Mouse (Mus musculus) MEL (cell line): ENCODE measurements around the gene Gm20388. TPM values are rescaled to one million over a fixed set of nuclear protein-coding genes. Genes with fewer than 3 reads are reported as not detected.

Experiments used
- DNase-seq: peaks from one replicate; pipeline ENCODE4 v3.0.0; 2011; ENCODE audit warnings: low read depth, low spot score
- H3K27ac ChIP-seq: 2 replicates; pipeline ENCODE4 v1.5.1; 2012; ENCODE audit warnings: low read depth, mild to moderate bottlenecking, control low read depth, low read length, moderate library complexity; ENCODE audit not compliant: control insufficient read depth
- H3K27me3 ChIP-seq, 2 experiments: fragments of 150-350 bp in 1 of 2; sonication (generic) in 1 of 2; 2 replicates each; pipeline ENCODE4 v1.6.1; 2012; ENCODE audit warnings: low read length in 2 of 2, mild to moderate bottlenecking in 2 of 2, improper control_type of control experiment in 1 of 2, moderate library complexity in 1 of 2; ENCODE audit not compliant: insufficient read depth in 2 of 2, control insufficient read depth in 1 of 2
- H3K36me3 ChIP-seq, 2 experiments: 2 replicates each; pipeline ENCODE4 v1.6.1; 2012 to 2014; ENCODE audit warnings: low read length in 2 of 2, improper control_type of control experiment in 1 of 2, inconsistent platforms in 1 of 2, mild to moderate bottlenecking in 1 of 2; ENCODE audit not compliant: insufficient read depth in 2 of 2, control insufficient read depth in 1 of 2
- H3K4me1 ChIP-seq, 2 experiments: fragments of 150-350 bp in 1 of 2; sonication (generic) in 1 of 2; 2 replicates each; pipeline ENCODE4 v1.6.1; 2012; ENCODE audit warnings: low read length in 2 of 2, improper control_type of control experiment in 1 of 2, mild to moderate bottlenecking in 1 of 2; ENCODE audit not compliant: insufficient read depth in 2 of 2, control insufficient read depth in 1 of 2
- H3K4me3 ChIP-seq, 2 experiments: fragments of 150-350 bp in 1 of 2; sonication (generic) in 1 of 2; 2 replicates each; pipeline ENCODE4 v1.5.1; 2012; ENCODE audit warnings: low read depth in 2 of 2, low read length in 2 of 2, mild to moderate bottlenecking in 2 of 2, moderate library complexity in 2 of 2, control low read depth in 1 of 2, improper control_type of control experiment in 1 of 2; ENCODE audit not compliant: control insufficient read depth in 1 of 2, insufficient read depth in 1 of 2
- H3K79me2 ChIP-seq: 2 replicates; pipeline ENCODE4 v1.6.1; 2012; ENCODE audit warnings: mild to moderate bottlenecking, low read length, moderate library complexity; ENCODE audit not compliant: control insufficient read depth, poor library complexity, insufficient read depth
- H3K9ac ChIP-seq: 2 replicates; pipeline ENCODE4 v1.6.1; 2012; ENCODE audit warnings: low read depth, mild to moderate bottlenecking, control low read depth, low read length, moderate library complexity; ENCODE audit not compliant: control insufficient read depth, poor library complexity, severe bottlenecking
- H3K9me3 ChIP-seq: fragments of 150-350 bp; sonication (generic); replicated peaks from 2 replicates; pipeline ENCODE4 v1.6.1; 2012; ENCODE audit warnings: mild to moderate bottlenecking, low read length, improper control_type of control experiment, moderate library complexity; ENCODE audit not compliant: insufficient read depth
- BHLHE40 ChIP-seq: IDR thresholded peaks from 2 replicates; pipeline ENCODE4 v1.6.1; 2012; ENCODE audit warnings: low read depth, mild to moderate bottlenecking, inconsistent platforms, low read length, improper control_type of control experiment, borderline replicate concordance
- CHD1 ChIP-seq: IDR thresholded peaks from 2 replicates; pipeline ENCODE4 v1.6.1; 2012; ENCODE audit warnings: low read depth, mild to moderate bottlenecking, inconsistent platforms, low read length, improper control_type of control experiment
- CTCF ChIP-seq, 3 experiments: IDR thresholded peaks in 2 of 3; conservative IDR thresholded peaks in 1 of 3; 2 replicates each; pipeline ENCODE4 v1.5.1; 2011 to 2012; ENCODE audit warnings: low read length in 3 of 3, low read depth in 2 of 3, mild to moderate bottlenecking in 2 of 3, improper control_type of control experiment in 1 of 3, inconsistent platforms in 1 of 3, mixed read lengths in 1 of 3, moderate library complexity in 1 of 3; ENCODE audit not compliant: control insufficient read depth in 1 of 3, insufficient read depth in 1 of 3, poor library complexity in 1 of 3, severe bottlenecking in 1 of 3
- ELF1 ChIP-seq: IDR thresholded peaks from 2 replicates; pipeline ENCODE4 v1.6.1; 2014; ENCODE audit warnings: low read depth, mild to moderate bottlenecking, inconsistent platforms, low read length, improper control_type of control experiment, moderate library complexity
- GABPA ChIP-seq: IDR thresholded peaks from 2 replicates; pipeline ENCODE4 v1.6.1; 2012; ENCODE audit warnings: low read depth, mild to moderate bottlenecking, inconsistent platforms, low read length, improper control_type of control experiment, moderate library complexity
- GATA1 ChIP-seq: IDR thresholded peaks from 2 replicates; pipeline ENCODE4 v1.6.1; 2011; ENCODE audit warnings: low read depth, low read length, improper control_type of control experiment
- JUND ChIP-seq: IDR thresholded peaks from 2 replicates; pipeline ENCODE4 v1.6.1; 2011; ENCODE audit warnings: low read depth, mild to moderate bottlenecking, improper control_type of control experiment, low read length
- KAT2A ChIP-seq: conservative IDR thresholded peaks from 2 replicates; pipeline ENCODE4 v1.6.1; 2012; ENCODE audit warnings: low read depth, low read length, improper control_type of control experiment, inconsistent platforms
- MAFK ChIP-seq: IDR thresholded peaks from 2 replicates; pipeline ENCODE4 v1.6.1; 2011; ENCODE audit warnings: low read depth, mild to moderate bottlenecking, low read length, improper control_type of control experiment, borderline replicate concordance
- MAZ ChIP-seq: IDR thresholded peaks from 2 replicates; pipeline ENCODE4 v1.6.1; 2012; ENCODE audit warnings: low read depth, mild to moderate bottlenecking, inconsistent platforms, low read length, improper control_type of control experiment
- MEF2A ChIP-seq: IDR thresholded peaks from 2 replicates; pipeline ENCODE4 v1.6.1; 2014; ENCODE audit warnings: low read depth, mild to moderate bottlenecking, inconsistent platforms, low read length, improper control_type of control experiment; ENCODE audit not compliant: poor library complexity, insufficient replicate concordance, severe bottlenecking; ENCODE audit errors: extremely low read depth
- MYB ChIP-seq: IDR thresholded peaks from 2 replicates; pipeline ENCODE4 v1.6.1; 2011; ENCODE audit warnings: mild to moderate bottlenecking, low read depth, low read length, improper control_type of control experiment
- MYC ChIP-seq: IDR thresholded peaks from 2 replicates; pipeline ENCODE4 v1.6.1; 2011; ENCODE audit warnings: low read depth, mild to moderate bottlenecking, low read length, improper control_type of control experiment, moderate library complexity
- NRF1 ChIP-seq: IDR thresholded peaks from 2 replicates; pipeline ENCODE4 v1.6.1; 2014; ENCODE audit warnings: low read depth, mild to moderate bottlenecking, inconsistent platforms, low read length, improper control_type of control experiment, moderate library complexity; ENCODE audit not compliant: poor library complexity, insufficient read depth, severe bottlenecking
- POLR2A ChIP-seq, 2 experiments: IDR thresholded peaks; 2 replicates each; pipeline ENCODE4 v1.6.1; 2011 to 2012; ENCODE audit warnings: low read length in 2 of 2, mild to moderate bottlenecking in 2 of 2, control low read depth in 1 of 2, improper control_type of control experiment in 1 of 2, low read depth in 1 of 2, moderate library complexity in 1 of 2; ENCODE audit not compliant: control insufficient read depth in 1 of 2, insufficient read depth in 1 of 2, poor library complexity in 1 of 2
- POLR2AphosphoS5 ChIP-seq: IDR thresholded peaks from 2 replicates; pipeline ENCODE4 v1.6.1; 2012; ENCODE audit warnings: low read depth, borderline replicate concordance, mild to moderate bottlenecking, inconsistent platforms, low read length, moderate library complexity, mixed read lengths
- RCOR1 ChIP-seq: IDR thresholded peaks from 2 replicates; pipeline ENCODE4 v1.6.1; 2012; ENCODE audit warnings: low read depth, mild to moderate bottlenecking, inconsistent platforms, low read length, improper control_type of control experiment
- SIN3A ChIP-seq: IDR thresholded peaks from 2 replicates; pipeline ENCODE4 v1.6.1; 2012; ENCODE audit warnings: low read length, improper control_type of control experiment, inconsistent platforms
- SMC3 ChIP-seq: IDR thresholded peaks from 2 replicates; pipeline ENCODE4 v1.6.1; 2011; ENCODE audit warnings: low read depth, low read length, improper control_type of control experiment
- TAL1 ChIP-seq: IDR thresholded peaks from 2 replicates; pipeline ENCODE4 v1.6.1; 2012; ENCODE audit warnings: mild to moderate bottlenecking, inconsistent platforms, low read length, moderate library complexity, mixed read lengths
- TBP ChIP-seq: IDR thresholded peaks from 2 replicates; pipeline ENCODE4 v1.8.0; 2011; ENCODE audit warnings: low read depth, low read length, improper control_type of control experiment
- TCF12 ChIP-seq: IDR thresholded peaks from 2 replicates; pipeline ENCODE4 v1.6.1; 2014; ENCODE audit warnings: low read depth, mild to moderate bottlenecking, inconsistent platforms, low read length, improper control_type of control experiment, moderate library complexity
- USF1 ChIP-seq: IDR thresholded peaks from 2 replicates; pipeline ENCODE4 v1.6.1; 2014; ENCODE audit warnings: low read depth, mild to moderate bottlenecking, inconsistent platforms, low read length, improper control_type of control experiment, moderate library complexity
- USF2 ChIP-seq, 2 experiments: IDR thresholded peaks; 2 replicates each; pipeline ENCODE4 v1.6.1; 2011 to 2012; ENCODE audit warnings: improper control_type of control experiment in 2 of 2, low read length in 2 of 2, borderline replicate concordance in 1 of 2, inconsistent platforms in 1 of 2, low read depth in 1 of 2, mild to moderate bottlenecking in 1 of 2; ENCODE audit not compliant: insufficient read depth in 1 of 2
- ZKSCAN1 ChIP-seq: IDR thresholded peaks from 2 replicates; pipeline ENCODE4 v1.6.1; 2012; ENCODE audit warnings: low read depth, mild to moderate bottlenecking, inconsistent platforms, low read length, improper control_type of control experiment, moderate library complexity
- ZNF384 ChIP-seq: IDR thresholded peaks from 2 replicates; pipeline ENCODE4 v1.6.1; 2012; ENCODE audit warnings: low read depth, mild to moderate bottlenecking, inconsistent platforms, low read length, improper control_type of control experiment
- polyA plus RNA-seq, 2 experiments: library from polyadenylated mRNA; stranded (reverse) in 1 of 2; unstranded in 1 of 2; fragments of >175 nt in 1 of 2; fragments of >200 nt in 1 of 2; gene quantifications; 2 replicates each; pipeline versions ENCODE4 v1.2.1 to v1.2.4; 2012; ENCODE audit warnings: low replicate concordance in 2 of 2, low read depth in 1 of 2; ENCODE audit not compliant: insufficient read length in 2 of 2, insufficient read depth in 1 of 2, missing spikeins in 1 of 2
- total RNA-seq: library from RNA; depleted of rRNA; stranded (reverse); fragments of 300-350 nt; gene quantifications from 2 replicates; pipeline ENCODE4 v1.2.3, GENCODE M21; 2012

Gm20388 gene
- total and polyA plus RNA-seq, 3 experiments, result 11.1 to 17.8 TPM; not detected in 1

DNA sequence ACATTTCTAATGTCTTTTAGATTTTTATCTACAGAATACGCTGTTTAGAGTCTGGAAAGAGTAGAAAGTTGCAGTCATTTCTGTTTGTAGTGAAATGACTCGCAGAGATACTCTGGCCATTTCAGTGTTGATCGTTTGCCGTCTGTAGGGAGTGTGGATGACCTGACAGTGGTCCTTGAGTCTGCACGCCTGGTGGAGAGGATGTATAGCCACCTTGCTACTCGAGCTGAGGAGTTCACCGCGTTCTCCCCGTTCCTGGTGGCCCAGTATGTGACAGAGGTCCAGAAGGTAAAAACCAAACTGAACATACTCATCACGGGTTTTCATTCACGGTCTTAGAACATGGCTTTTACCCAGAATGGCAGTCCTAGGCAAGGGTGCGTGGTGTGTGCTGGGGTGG, 4134.3 kb downstream of the Gm20388 start:
- no peak for TF ChIP-seq ZNF384
- no peak for TF ChIP-seq ELF1
- TF ChIP-seq CTCF (IDR thresholded peaks at IDR 0.05 in 2 of 3, conservative IDR thresholded peaks at IDR 0.05 in 1 of 3; ENCODE audit: control insufficient read depth in 1 of 3, insufficient read depth in 1 of 3, low read depth in 2 of 3, low read length in 3 of 3, poor library complexity in 1 of 3, severe bottlenecking in 1 of 3), result no peak
- no peak for TF ChIP-seq SIN3A
- no peak for TF ChIP-seq CHD1
- TF ChIP-seq KAT2A, result no peak
- no peak for TF ChIP-seq USF1
- TF ChIP-seq, all 39 proteins: peak for 0
- Histone ChIP-seq H3K79me2 (no peaks in the 10 kb centered on the region), H3K9me3 (no peaks in the 10 kb centered on the region), H3K27me3 (no peaks in the 10 kb centered on the region), H3K4me1 (no peaks in the 10 kb centered on the region), H3K36me3 (peaks cover 0 to 26% of the 10 kb centered on the region in 2 experiments; a peak in 2 of 4 replicates), H3K27ac (no peak overlapping the region), H3K4me3 (no peak overlapping the region), H3K9ac (no peak overlapping the region)
- no peak for DNase-seq

DNA sequence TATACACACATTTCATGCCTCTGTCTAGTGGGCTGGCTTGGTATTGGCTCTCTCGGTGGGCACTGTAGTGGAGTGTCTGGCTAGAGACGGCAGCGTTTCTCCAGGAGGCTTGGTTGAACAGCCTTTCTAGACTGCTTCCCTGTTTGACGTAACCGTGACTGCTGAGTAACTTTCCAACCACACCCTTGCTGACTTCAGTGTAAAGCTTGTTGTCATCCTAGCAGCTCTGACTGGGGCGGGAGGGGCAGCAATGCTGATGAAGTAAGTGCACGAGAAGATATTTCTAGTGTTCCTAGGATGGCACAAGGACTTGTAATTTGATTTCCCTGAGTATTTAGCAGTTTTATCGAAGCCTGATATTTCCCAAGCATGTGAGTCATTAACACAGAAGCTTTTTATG, 4135.2 kb downstream of the Gm20388 start:
- Histone ChIP-seq H3K36me3 (peaks cover 0 to 22% of the 10 kb centered on the region in 2 experiments; a peak in 2 of 4 replicates), H3K4me1 (no peaks in the 10 kb centered on the region), H3K27me3 (no peaks in the 10 kb centered on the region), H3K9ac (no peak overlapping the region), H3K27ac (no peak overlapping the region), H3K9me3 (no peaks in the 10 kb centered on the region), H3K4me3 (no peak overlapping the region), H3K79me2 (no peaks in the 10 kb centered on the region)
- no peak for TF ChIP-seq SMC3
- no peak for TF ChIP-seq MEF2A
- TF ChIP-seq MAZ, result no peak
- no peak for DNase-seq

GRCm38 (mm10) chr8:124052110-124052509, 4141.5 kb downstream of the Gm20388 start:
- H3K36me3 ChIP-seq, result peaks cover 0 to 4% of the 10 kb centered on the region in 2 experiments; a peak in 2 of 4 replicates
- no peak overlapping the region for H3K4me3 ChIP-seq
- H3K9ac ChIP-seq, result no peak overlapping the region
- H3K27ac ChIP-seq, result no peak overlapping the region
- peak; percentile 57 for DNase-seq
- H3K27me3 ChIP-seq, result no peaks in the 10 kb centered on the region
- no peaks in the 10 kb centered on the region for H3K4me1 ChIP-seq
- no peaks in the 10 kb centered on the region for H3K79me2 ChIP-seq
- H3K9me3 ChIP-seq, result no peaks in the 10 kb centered on the region
- TF ChIP-seq BHLHE40, result 0 out of 2 replicates have a peak, but pooled peaks have one; percentile 20
- TF ChIP-seq RCOR1, result no peak
- TF ChIP-seq JUND, result no peak
- no peak for TF ChIP-seq CHD1
- no peak for TF ChIP-seq USF2 (IDR thresholded peaks at IDR 0.05; ENCODE audit: borderline replicate concordance in 1 of 2, insufficient read depth in 1 of 2, low read depth in 1 of 2, low read length in 2 of 2)
- no peak for TF ChIP-seq GABPA
- no peak for TF ChIP-seq TBP
- 0 out of 2 replicates have a peak, but pooled peaks have one; percentile 9 for TF ChIP-seq NRF1
- no peak for TF ChIP-seq TAL1
- no peak for TF ChIP-seq MYC
- TF ChIP-seq MAFK, result no peak
- TF ChIP-seq POLR2A (IDR thresholded peaks at IDR 0.05; ENCODE audit: control insufficient read depth in 1 of 2, insufficient read depth in 1 of 2, low read depth in 1 of 2, low read length in 2 of 2, poor library complexity in 1 of 2), result no peak
- no peak for TF ChIP-seq ZNF384
- TF ChIP-seq MYB, result no peak
- no peak for TF ChIP-seq GATA1
- no peak for TF ChIP-seq POLR2AphosphoS5
- no peak for TF ChIP-seq ZKSCAN1
- no peak for TF ChIP-seq USF1
- no peak for TF ChIP-seq TCF12
- TF ChIP-seq ELF1, result no peak
